Mouse (Mus musculus): ENCODE data around the gene Tfcp2. TPM values are rescaled to one million over a fixed set of nuclear protein-coding genes. Genes with fewer than 3 reads are reported as not detected.

The Tfcp2 gene
- polyA plus RNA-seq, 1 experiment from 2014 or later: 32.0 TPM

- Histone ChIP-seq H3K4me3 (ENCODE audit: low read depth, low read length) (no peak overlapping the region), H3K27ac (ENCODE audit: low read depth, low read length) (no peak overlapping the region), H3K27me3 (ENCODE audit: control insufficient read depth, insufficient read depth, low read length) (no peaks in the 10 kb centered on the region), H3K9me3 (ENCODE audit: control insufficient read depth, low read length) (no peaks in the 10 kb centered on the region), H3K36me3 (ENCODE audit: control insufficient read depth, insufficient read depth, low read length) (peaks cover 64% of the 10 kb centered on the region), H3K4me2 (ENCODE audit: low read depth, low read length) (no peak overlapping the region), H3K9ac (replicated peaks; ENCODE audit: low read depth, low read length) (no peak overlapping the region), H3K4me1 (ENCODE audit: control insufficient read depth, insufficient read depth, low read length) (0 out of 2 replicates have a peak, but pooled peaks cover 5% of the 10 kb centered on the region)
- 96% methylated on average over 3 of the region's 3 CpGs for WGBS
- ATAC-seq (ENCODE audit: low read depth): no peak
Observed at GRCm38 (mm10) chr15:100485576-100485975, 66.2 kb downstream of the Tfcp2 start.

- Histone ChIP-seq H3K27ac (ENCODE audit: low read depth, low read length) (no peak overlapping the region), H3K4me2 (ENCODE audit: low read depth, low read length) (no peak overlapping the region), H3K9ac (replicated peaks; ENCODE audit: low read depth, low read length) (no peak overlapping the region), H3K27me3 (ENCODE audit: control insufficient read depth, insufficient read depth, low read length) (no peaks in the 10 kb centered on the region), H3K9me3 (ENCODE audit: control insufficient read depth, low read length) (no peaks in the 10 kb centered on the region), H3K4me3 (ENCODE audit: low read depth, low read length) (no peak overlapping the region), H3K4me1 (ENCODE audit: control insufficient read depth, insufficient read depth, low read length) (no peaks in the 10 kb centered on the region), H3K36me3 (ENCODE audit: control insufficient read depth, insufficient read depth, low read length) (peaks cover 71% of the 10 kb centered on the region)
- 0 out of 2 replicates have a peak, but pooled peaks have one; percentile 24 for ATAC-seq (ENCODE audit: low read depth)
- 87% methylated on average over 4 of the region's 4 CpGs for WGBS
Observed at GRCm38 (mm10) chr15:100478925-100479324, 72.9 kb downstream of the Tfcp2 start.

- H3K4me2 ChIP-seq (ENCODE audit: low read depth, low read length): no peak overlapping the region
- peaks cover 69% of the 10 kb centered on the region for H3K36me3 ChIP-seq (ENCODE audit: control insufficient read depth, insufficient read depth, low read length)
- no peaks in the 10 kb centered on the region for H3K27me3 ChIP-seq (ENCODE audit: control insufficient read depth, insufficient read depth, low read length)
- no peak for ATAC-seq (ENCODE audit: low read depth)
- H3K9me3 ChIP-seq (ENCODE audit: control insufficient read depth, low read length): no peaks in the 10 kb centered on the region
- WGBS: 74% methylated on average over 10 of the region's 10 CpGs
- H3K4me3 ChIP-seq (ENCODE audit: low read depth, low read length): no peak overlapping the region
- H3K9ac ChIP-seq (replicated peaks; ENCODE audit: low read depth, low read length): no peak overlapping the region
- H3K27ac ChIP-seq (ENCODE audit: low read depth, low read length): no peak overlapping the region
- H3K4me1 ChIP-seq (ENCODE audit: control insufficient read depth, insufficient read depth, low read length): no peaks in the 10 kb centered on the region
Observed at GRCm38 (mm10) chr15:100478351-100478750, 73.5 kb downstream of the Tfcp2 start.

GRCm38 (mm10) chr15:100473926-100474503 is 77.8 kb downstream of the Tfcp2 start:
- Histone ChIP-seq H3K4me1 (ENCODE audit: control insufficient read depth, insufficient read depth, low read length) (peaks cover 11% of the 10 kb centered on the region), H3K9ac (replicated peaks; ENCODE audit: low read depth, low read length) (no peak overlapping the region), H3K27ac (ENCODE audit: low read depth, low read length) (no peak overlapping the region), H3K9me3 (ENCODE audit: control insufficient read depth, low read length) (no peaks in the 10 kb centered on the region), H3K4me3 (ENCODE audit: low read depth, low read length) (no peak overlapping the region), H3K27me3 (ENCODE audit: control insufficient read depth, insufficient read depth, low read length) (no peaks in the 10 kb centered on the region), H3K4me2 (ENCODE audit: low read depth, low read length) (no peak overlapping the region), H3K36me3 (ENCODE audit: control insufficient read depth, insufficient read depth, low read length) (peaks cover 57% of the 10 kb centered on the region)
- no peak for ATAC-seq (ENCODE audit: low read depth)
- 80% methylated on average over 7 of the region's 7 CpGs for WGBS

GRCm38 (mm10) chr15:100470037-100470436 is 81.8 kb downstream of the Tfcp2 start:
- no peak overlapping the region for H3K9ac ChIP-seq (replicated peaks; ENCODE audit: low read depth, low read length)
- no peak for ATAC-seq (ENCODE audit: low read depth)

GRCm38 (mm10) chr15:100469189-100469545 is 82.6 kb downstream of the Tfcp2 start:
- ATAC-seq (ENCODE audit: low read depth): 0 out of 2 replicates have a peak, but pooled peaks have one; percentile 18
- H3K36me3 ChIP-seq (ENCODE audit: control insufficient read depth, insufficient read depth, low read length): peaks cover 18% of the 10 kb centered on the region
- peaks cover 20% of the 10 kb centered on the region for H3K4me1 ChIP-seq (ENCODE audit: control insufficient read depth, insufficient read depth, low read length)
- peak overlapping the region; percentile 94 for H3K4me2 ChIP-seq (ENCODE audit: low read depth, low read length)
- no peaks in the 10 kb centered on the region for H3K27me3 ChIP-seq (ENCODE audit: control insufficient read depth, insufficient read depth, low read length)
- no peaks in the 10 kb centered on the region for H3K9me3 ChIP-seq (ENCODE audit: control insufficient read depth, low read length)
- peak overlapping the region; percentile 78 for H3K4me3 ChIP-seq (ENCODE audit: low read depth, low read length)
- peak overlapping the region; percentile 70 for H3K9ac ChIP-seq (replicated peaks; ENCODE audit: low read depth, low read length)
- peak overlapping the region; percentile 81 for H3K27ac ChIP-seq (ENCODE audit: low read depth, low read length)
- WGBS: 1% methylated on average over 19 of the region's 19 CpGs

More at GRCm38 (mm10) chr15:100470037-100470436, 81.8 kb downstream of the Tfcp2 start:
- Histone ChIP-seq H3K27ac (ENCODE audit: low read depth, low read length) (no peak overlapping the region), H3K9me3 (ENCODE audit: control insufficient read depth, low read length) (no peaks in the 10 kb centered on the region), H3K4me2 (ENCODE audit: low read depth, low read length) (peak overlapping the region; percentile 94), H3K4me3 (ENCODE audit: low read depth, low read length) (peak overlapping the region; percentile 78), H3K4me1 (ENCODE audit: control insufficient read depth, insufficient read depth, low read length) (peaks cover 20% of the 10 kb centered on the region), H3K36me3 (ENCODE audit: control insufficient read depth, insufficient read depth, low read length) (peaks cover 22% of the 10 kb centered on the region), H3K27me3 (ENCODE audit: control insufficient read depth, insufficient read depth, low read length) (no peaks in the 10 kb centered on the region)
- 73% methylated on average over 10 of the region's 10 CpGs for WGBS

GRCm38 (mm10) chr15:100468295-100469188 is 83.3 kb downstream of the Tfcp2 start, which contains the start of gene Letmd1:
TSS of gene Letmd1 (plus strand) at chr15:100469023.
- H3K27ac ChIP-seq (ENCODE audit: low read depth, low read length): peak within 1 kb of the TSS; percentile 81
- H3K4me1 ChIP-seq (ENCODE audit: control insufficient read depth, insufficient read depth, low read length): peaks cover 20% of the 10 kb centered on the region
- H3K4me2 ChIP-seq (ENCODE audit: low read depth, low read length): peak within 1 kb of the TSS; percentile 94
- no peaks in the 10 kb centered on the region for H3K27me3 ChIP-seq (ENCODE audit: control insufficient read depth, insufficient read depth, low read length)
- WGBS: 2% methylated on average over 78 of the region's 84 CpGs
- peak within 1 kb of the TSS; percentile 70 for H3K9ac ChIP-seq (replicated peaks; ENCODE audit: low read depth, low read length)
- H3K9me3 ChIP-seq (ENCODE audit: control insufficient read depth, low read length): no peaks in the 10 kb centered on the region
- peaks cover 14% of the 10 kb centered on the region for H3K36me3 ChIP-seq (ENCODE audit: control insufficient read depth, insufficient read depth, low read length)
- peak within 1 kb of the TSS; percentile 78 for H3K4me3 ChIP-seq (ENCODE audit: low read depth, low read length)
- ATAC-seq (ENCODE audit: low read depth): peak; percentile 95

GRCm38 (mm10) chr15:100467738-100468137 is 84.1 kb downstream of the Tfcp2 start:
- Histone ChIP-seq H3K27me3 (ENCODE audit: control insufficient read depth, insufficient read depth, low read length) (no peaks in the 10 kb centered on the region), H3K4me1 (ENCODE audit: control insufficient read depth, insufficient read depth, low read length) (peaks cover 20% of the 10 kb centered on the region), H3K9me3 (ENCODE audit: control insufficient read depth, low read length) (no peaks in the 10 kb centered on the region), H3K4me2 (ENCODE audit: low read depth, low read length) (peak overlapping the region; percentile 94), H3K27ac (ENCODE audit: low read depth, low read length) (no peak overlapping the region), H3K4me3 (ENCODE audit: low read depth, low read length) (peak overlapping the region; percentile 78; the same call in 1 of the 2 replicates), H3K9ac (replicated peaks; ENCODE audit: low read depth, low read length) (peak overlapping the region; percentile 70; the same call in 1 of the 2 replicates), H3K36me3 (ENCODE audit: control insufficient read depth, insufficient read depth, low read length) (peaks cover 7% of the 10 kb centered on the region)
- ATAC-seq (ENCODE audit: low read depth): no peak
- WGBS: 50% methylated on average over 7 of the region's 8 CpGs

- Histone ChIP-seq H3K36me3 (ENCODE audit: control insufficient read depth, insufficient read depth, low read length) (no peaks in the 10 kb centered on the region), H3K27me3 (ENCODE audit: control insufficient read depth, insufficient read depth, low read length) (no peaks in the 10 kb centered on the region), H3K4me2 (ENCODE audit: low read depth, low read length) (no peak overlapping the region), H3K9ac (replicated peaks; ENCODE audit: low read depth, low read length) (no peak overlapping the region), H3K9me3 (ENCODE audit: control insufficient read depth, low read length) (no peaks in the 10 kb centered on the region), H3K4me3 (ENCODE audit: low read depth, low read length) (no peak overlapping the region), H3K4me1 (ENCODE audit: control insufficient read depth, insufficient read depth, low read length) (peaks cover 20% of the 10 kb centered on the region), H3K27ac (ENCODE audit: low read depth, low read length) (no peak overlapping the region)
- WGBS: 79% methylated on average over 2 of the region's 2 CpGs
- no peak for ATAC-seq (ENCODE audit: low read depth)
Observed at GRCm38 (mm10) chr15:100465432-100465831, 86.4 kb downstream of the Tfcp2 start.

All from neural tube, embryonic 14.5 days (tissue).